Comparison of ENCODE assay signal across 22 mouse cellular contexts in the genomic region with DNA sequence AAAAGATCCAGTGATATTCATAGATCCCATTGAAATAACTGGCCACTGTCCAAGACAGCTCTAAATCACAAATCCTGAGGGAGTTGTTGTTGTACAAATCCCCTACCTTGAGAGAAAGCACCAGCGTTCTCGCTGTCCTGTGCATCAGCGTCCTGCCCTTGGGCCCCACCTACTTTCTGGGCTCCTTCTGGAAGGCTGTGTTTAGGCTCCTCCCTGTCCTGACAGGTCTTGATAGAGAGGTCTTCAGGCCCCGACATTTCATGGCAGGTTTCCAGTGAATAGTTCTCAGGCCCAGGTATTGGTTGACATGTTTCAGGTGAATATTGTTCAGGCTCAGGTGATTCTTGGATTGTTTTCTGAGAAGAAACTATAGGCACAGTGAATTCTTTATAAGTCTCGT. TPM values are rescaled to one million over a fixed set of nuclear protein-coding genes. Genes with fewer than 3 reads are reported as not detected.
A peak's percentile ranks its signal among the peaks of the same experiment; 100 is the strongest.
DNase-seq lines count a peak whose midpoint lies in the region; ATAC-seq and TF ChIP-seq lines count a peak whose summit lies in the region.
"Had no signal": no experiment of that assay in that cellular context is flagged by ENCODE, and none has a peak within 500 bp of the region (broad histone marks: within the 10 kb centered on the region; RNA-seq: fewer than 3 reads in every experiment).

No protein-coding gene starts in this region.

- H3K27me3 ChIP-seq in lung, embryonic 14.5 days (ENCODE audit: insufficient read depth, low read length): no peaks in the 10 kb centered on the region
- H3K27me3 ChIP-seq in liver, embryonic 11.5 days (replicated peaks; ENCODE audit: control insufficient read depth, insufficient read depth, low read length): no peaks in the 10 kb centered on the region
- H3K27me3 ChIP-seq in stomach, embryonic 15.5 days (replicated peaks): no peaks in the 10 kb centered on the region
- H3K27me3 ChIP-seq in kidney, adult 2 months (replicated peaks; ENCODE audit: control insufficient read depth, insufficient read depth, low read length): no peaks in the 10 kb centered on the region

- no peak overlapping the region for H3K4me2 ChIP-seq in lung, embryonic 14.5 days
- H3K4me2 ChIP-seq in liver, embryonic 11.5 days: peak overlapping the region; percentile 73
- H3K4me2 ChIP-seq in stomach, embryonic 15.5 days: no peak overlapping the region
- H3K4me2 ChIP-seq: hindbrain, embryonic 14.5 days had no signal

- TF ChIP-seq POLR2A in kidney, adult 2 months (IDR thresholded peaks at IDR 0.05; ENCODE audit: low read depth, low read length): no peak

- no peaks in the 10 kb centered on the region for H3K9me3 ChIP-seq in lung, embryonic 14.5 days (ENCODE audit: low read depth, low read length)
- no peaks in the 10 kb centered on the region for H3K9me3 ChIP-seq in liver, embryonic 11.5 days (ENCODE audit: control insufficient read depth, low read length)
- H3K9me3 ChIP-seq in stomach, embryonic 15.5 days: no peaks in the 10 kb centered on the region

- H3K27ac ChIP-seq in lung, embryonic 14.5 days (ENCODE audit: low read depth): no peak overlapping the region
- H3K27ac ChIP-seq in liver, embryonic 11.5 days (ENCODE audit: low read depth, low read length): no peak overlapping the region
- no peak overlapping the region for H3K27ac ChIP-seq in stomach, embryonic 15.5 days
- H3K27ac ChIP-seq in kidney, adult 2 months (ENCODE audit: insufficient read depth, low read depth, low read length): no peak overlapping the region
- H3K27ac ChIP-seq: hindbrain, embryonic 14.5 days had no signal

- no peak for TF ChIP-seq CTCF in lung, embryonic 14.5 days (IDR thresholded peaks at IDR 0.05; ENCODE audit: low read depth)
- no peak for TF ChIP-seq CTCF in kidney, adult 2 months (conservative IDR thresholded peaks at IDR 0.05; ENCODE audit: insufficient read depth, insufficient read length, low read depth, low read length)

- H3K9ac ChIP-seq in lung, embryonic 14.5 days: no peak overlapping the region
- peak overlapping the region; percentile 36 for H3K9ac ChIP-seq in liver, embryonic 11.5 days (ENCODE audit: low read depth, low read length)
- no peak overlapping the region for H3K9ac ChIP-seq in stomach, embryonic 15.5 days
- H3K9ac ChIP-seq: hindbrain, embryonic 14.5 days had no signal

- H3K36me3 ChIP-seq in lung, embryonic 14.5 days (ENCODE audit: insufficient read depth): no peaks in the 10 kb centered on the region
- peaks cover 18% of the 10 kb centered on the region for H3K36me3 ChIP-seq in liver, embryonic 11.5 days (ENCODE audit: control insufficient read depth, insufficient read depth, low read length)
- no peaks in the 10 kb centered on the region for H3K36me3 ChIP-seq in stomach, embryonic 15.5 days
- no peaks in the 10 kb centered on the region for H3K36me3 ChIP-seq in kidney, adult 2 months (ENCODE audit: control insufficient read depth, insufficient read depth, low read length)

- no peaks in the 10 kb centered on the region for H3K4me1 ChIP-seq in lung, embryonic 14.5 days (ENCODE audit: insufficient read depth)
- peaks cover 20% of the 10 kb centered on the region for H3K4me1 ChIP-seq in liver, embryonic 11.5 days (replicated peaks; ENCODE audit: control insufficient read depth, insufficient read depth, low read length)
- H3K4me1 ChIP-seq in stomach, embryonic 15.5 days: no peaks in the 10 kb centered on the region
- no peaks in the 10 kb centered on the region for H3K4me1 ChIP-seq in kidney, adult 2 months (ENCODE audit: control insufficient read depth, insufficient read depth, low read length)

- H3K4me3 ChIP-seq in lung, embryonic 14.5 days (ENCODE audit: low read depth, low read length): no peak overlapping the region
- H3K4me3 ChIP-seq in liver, embryonic 11.5 days (ENCODE audit: low read depth, low read length): peak overlapping the region; percentile 15; the same call in 1 of the 2 replicates
- H3K4me3 ChIP-seq in stomach, embryonic 15.5 days (replicated peaks): no peak overlapping the region
- H3K4me3 ChIP-seq in kidney, adult 2 months (ENCODE audit: insufficient read depth, low read depth, low read length): no peak overlapping the region

- no peak for ATAC-seq in lung, embryonic 14.5 days (ENCODE audit: insufficient read depth)
- ATAC-seq in liver, embryonic 11.5 days (replicated peaks; ENCODE audit: low FRiP score): peak; percentile 77
- peak; percentile 82; the same call in 1 of the 2 replicates for ATAC-seq in stomach, embryonic 15.5 days (ENCODE audit: insufficient read depth, low FRiP score, low read depth)
- ATAC-seq: CD4-positive, CD25-positive, alpha-beta regulatory T cell, adult 4 months; Patski had no signal

- 30% methylated on average over 5 of the region's 5 CpGs for WGBS in lung, embryonic 14.5 days
- 27% methylated on average over 5 of the region's 5 CpGs for WGBS in liver, embryonic 11.5 days
- 17% methylated on average over 5 of the region's 5 CpGs for WGBS in stomach, embryonic 15.5 days
- 32% methylated on average over 5 of the region's 5 CpGs for WGBS in kidney, adult 2 months

- intact Hi-C loops in left cerebral cortex, postnatal 36 days (cut with DNase I): no loop called here

- DNase-seq in lung, embryonic 14.5 days: peak; percentile 23
- no peak for DNase-seq in lung, postnatal 25 days (ENCODE audit: low spot score)
- peak; percentile 81 for DNase-seq in c-Kit-negative CD71-positive TER-119-positive erythroid progenitor cells, embryonic 14.5 days (ENCODE audit: low read depth, low spot score)
- DNase-seq in liver, embryonic 11.5 days (ENCODE audit: low spot score): no peak
- DNase-seq in left cerebral cortex, postnatal 36 days (ENCODE audit: low spot score in 2 of 2): no peak
- DNase-seq in kidney, adult 2 months: no peak
- DNase-seq: adrenal gland, postnatal 14 days; cerebellum, adult 11 months; kidney, adult 8-10 months; right cerebral cortex, adult 18-20 months; thymus, postnatal 25 days had no signal

RNA-seq across cellular contexts. Expression of a gene that starts 6.5 kb away (rescaled TPM):
- 9.2 and 9.4 TPM in 2 replicates for polyA plus RNA-seq in lung, embryonic 14.5 days (2014; fragmentation: Nextera tagmentation; extraction: Ambion mirVana)
- 14.1 and 14.7 TPM in 2 replicates for polyA plus RNA-seq in liver, embryonic 11.5 days (2014; fragmentation: Nextera tagmentation; extraction: Ambion mirVana)
- polyA plus RNA-seq in stomach, embryonic 15.5 days (2015; fragmentation: Nextera tagmentation; extraction: Ambion mirVana): 10.0 and 10.3 TPM in 2 replicates
- total RNA-seq in left cerebral cortex, postnatal 36 days (2021): 1 to 10 TPM; 3.6 to 4.9 TPM
- polyA plus RNA-seq in kidney, adult 2 months (2012; rRNA removed): 6.1 and 7.0 TPM in 2 replicates

RNA-seq across cellular contexts. Expression of a gene that starts 17.6 kb away (rescaled TPM):
- 0.55 and 0.74 TPM in 2 replicates for polyA plus RNA-seq in lung, embryonic 14.5 days (2014; fragmentation: Nextera tagmentation; extraction: Ambion mirVana)
- 206 and 233 TPM in 2 replicates for polyA plus RNA-seq in liver, embryonic 11.5 days (2014; fragmentation: Nextera tagmentation; extraction: Ambion mirVana)
- polyA plus RNA-seq in stomach, embryonic 15.5 days (2015; fragmentation: Nextera tagmentation; extraction: Ambion mirVana): 13.2 and 31.5 TPM in 2 replicates
- not detected for total RNA-seq in left cerebral cortex, postnatal 36 days (2021)
- polyA plus RNA-seq in kidney, adult 2 months (2012; rRNA removed): 0.03 and 0.04 TPM in 2 replicates
- total RNA-seq: gastrocnemius, adult 8-10 months; layer of hippocampus, adult 18-20 months; left cerebral cortex, postnatal 14 days had no signal
- polyA plus RNA-seq: Patski had no signal

RNA-seq across cellular contexts. Expression of a gene that starts 52.3 kb away (rescaled TPM):
- polyA plus RNA-seq in lung, embryonic 14.5 days (2014; fragmentation: Nextera tagmentation; extraction: Ambion mirVana): not detected in 2 replicates
- not detected in 2 replicates for polyA plus RNA-seq in liver, embryonic 11.5 days (2014; fragmentation: Nextera tagmentation; extraction: Ambion mirVana)
- 0.54 and 0.71 TPM in 2 replicates for polyA plus RNA-seq in stomach, embryonic 15.5 days (2015; fragmentation: Nextera tagmentation; extraction: Ambion mirVana)
- total RNA-seq in left cerebral cortex, postnatal 36 days (2021): not detected
- polyA plus RNA-seq in kidney, adult 2 months (2012; rRNA removed): not detected in 2 replicates
- total RNA-seq: adrenal gland, postnatal 14 days; gastrocnemius, adult 8-10 months; layer of hippocampus, adult 18-20 months; left cerebral cortex, postnatal 14 days; megakaryocyte, adult 5-6 weeks; monocyte, adult 5-6 weeks; neutrophil, adult 5-6 weeks had no signal
- polyA plus RNA-seq: CD4-positive, CD25-positive, alpha-beta regulatory T cell, adult 4 months; heart, embryonic 16.5 days; hindbrain, embryonic 14.5 days; Patski had no signal

RNA-seq across cellular contexts. Expression of a gene that starts 55.0 kb away (rescaled TPM):
- polyA plus RNA-seq in lung, embryonic 14.5 days (2014; fragmentation: Nextera tagmentation; extraction: Ambion mirVana): 315 and 330 TPM in 2 replicates
- polyA plus RNA-seq in liver, embryonic 11.5 days (2014; fragmentation: Nextera tagmentation; extraction: Ambion mirVana): 586 and 618 TPM in 2 replicates
- 259 and 284 TPM in 2 replicates for polyA plus RNA-seq in stomach, embryonic 15.5 days (2015; fragmentation: Nextera tagmentation; extraction: Ambion mirVana)
- total RNA-seq in left cerebral cortex, postnatal 36 days (2021): 10 to 100 TPM; 38.3 to 47.4 TPM
- polyA plus RNA-seq in kidney, adult 2 months (2012; rRNA removed): 9.8 and 12.7 TPM in 2 replicates

Comparison
In these comparisons a context has a peak if more than half of its experiments do, and no peak if none do; other contexts are left out.
1. DNase-seq: peak in lung, embryonic 14.5 days (single experiment) and c-Kit-negative CD71-positive TER-119-positive erythroid progenitor cells, embryonic 14.5 days (single experiment); none in lung, postnatal 25 days (single experiment), liver, embryonic 11.5 days (single experiment), left cerebral cortex, postnatal 36 days (0 of 2) and kidney, adult 2 months (single experiment).